Mouse (Mus musculus) MEL (cell line): ENCODE measurements around the gene Dnajc7. TPM values are rescaled to one million over a fixed set of nuclear protein-coding genes. Genes with fewer than 3 reads are reported as not detected.

Experiments
- DNase-seq: peaks from one replicate; pipeline ENCODE4 v3.0.0; 2011; ENCODE audit warnings: low read depth, low spot score
- H3K27ac ChIP-seq: 2 replicates; pipeline ENCODE4 v1.5.1; 2012; ENCODE audit warnings: low read depth, mild to moderate bottlenecking, control low read depth, low read length, moderate library complexity; ENCODE audit not compliant: control insufficient read depth
- H3K27me3 ChIP-seq, 2 experiments: fragments of 150-350 bp in 1 of 2; sonication (generic) in 1 of 2; 2 replicates each; pipeline ENCODE4 v1.6.1; 2012; ENCODE audit warnings: low read length in 2 of 2, mild to moderate bottlenecking in 2 of 2, improper control_type of control experiment in 1 of 2, moderate library complexity in 1 of 2; ENCODE audit not compliant: insufficient read depth in 2 of 2, control insufficient read depth in 1 of 2
- H3K36me3 ChIP-seq, 2 experiments: 2 replicates each; pipeline ENCODE4 v1.6.1; 2012 to 2014; ENCODE audit warnings: low read length in 2 of 2, improper control_type of control experiment in 1 of 2, inconsistent platforms in 1 of 2, mild to moderate bottlenecking in 1 of 2; ENCODE audit not compliant: insufficient read depth in 2 of 2, control insufficient read depth in 1 of 2
- H3K4me1 ChIP-seq, 2 experiments: fragments of 150-350 bp in 1 of 2; sonication (generic) in 1 of 2; 2 replicates each; pipeline ENCODE4 v1.6.1; 2012; ENCODE audit warnings: low read length in 2 of 2, improper control_type of control experiment in 1 of 2, mild to moderate bottlenecking in 1 of 2; ENCODE audit not compliant: insufficient read depth in 2 of 2, control insufficient read depth in 1 of 2
- H3K4me3 ChIP-seq, 2 experiments: fragments of 150-350 bp in 1 of 2; sonication (generic) in 1 of 2; 2 replicates each; pipeline ENCODE4 v1.5.1; 2012; ENCODE audit warnings: low read depth in 2 of 2, low read length in 2 of 2, mild to moderate bottlenecking in 2 of 2, moderate library complexity in 2 of 2, control low read depth in 1 of 2, improper control_type of control experiment in 1 of 2; ENCODE audit not compliant: control insufficient read depth in 1 of 2, insufficient read depth in 1 of 2
- H3K79me2 ChIP-seq: 2 replicates; pipeline ENCODE4 v1.6.1; 2012; ENCODE audit warnings: mild to moderate bottlenecking, low read length, moderate library complexity; ENCODE audit not compliant: control insufficient read depth, poor library complexity, insufficient read depth
- H3K9ac ChIP-seq: 2 replicates; pipeline ENCODE4 v1.6.1; 2012; ENCODE audit warnings: low read depth, mild to moderate bottlenecking, control low read depth, low read length, moderate library complexity; ENCODE audit not compliant: control insufficient read depth, poor library complexity, severe bottlenecking
- H3K9me3 ChIP-seq: fragments of 150-350 bp; sonication (generic); replicated peaks from 2 replicates; pipeline ENCODE4 v1.6.1; 2012; ENCODE audit warnings: mild to moderate bottlenecking, low read length, improper control_type of control experiment, moderate library complexity; ENCODE audit not compliant: insufficient read depth
- ELF1 ChIP-seq: IDR thresholded peaks from 2 replicates; pipeline ENCODE4 v1.6.1; 2014; ENCODE audit warnings: low read depth, mild to moderate bottlenecking, inconsistent platforms, low read length, improper control_type of control experiment, moderate library complexity
- ETS1 ChIP-seq: IDR thresholded peaks from 2 replicates; pipeline ENCODE4 v1.6.1; 2012; ENCODE audit warnings: low read depth, mild to moderate bottlenecking, inconsistent platforms, low read length, improper control_type of control experiment, moderate library complexity
- GABPA ChIP-seq: IDR thresholded peaks from 2 replicates; pipeline ENCODE4 v1.6.1; 2012; ENCODE audit warnings: low read depth, mild to moderate bottlenecking, inconsistent platforms, low read length, improper control_type of control experiment, moderate library complexity
- GATA1 ChIP-seq: IDR thresholded peaks from 2 replicates; pipeline ENCODE4 v1.6.1; 2011; ENCODE audit warnings: low read depth, low read length, improper control_type of control experiment
- HCFC1 ChIP-seq: IDR thresholded peaks from 2 replicates; pipeline ENCODE4 v1.6.1; 2012; ENCODE audit warnings: low read depth, mild to moderate bottlenecking, inconsistent platforms, low read length, improper control_type of control experiment, moderate library complexity
- JUND ChIP-seq: IDR thresholded peaks from 2 replicates; pipeline ENCODE4 v1.6.1; 2011; ENCODE audit warnings: low read depth, mild to moderate bottlenecking, improper control_type of control experiment, low read length
- MAX ChIP-seq: IDR thresholded peaks from 2 replicates; pipeline ENCODE4 v1.6.1; 2011; ENCODE audit warnings: low read length, improper control_type of control experiment
- MAZ ChIP-seq: IDR thresholded peaks from 2 replicates; pipeline ENCODE4 v1.6.1; 2012; ENCODE audit warnings: low read depth, mild to moderate bottlenecking, inconsistent platforms, low read length, improper control_type of control experiment
- MEF2A ChIP-seq: IDR thresholded peaks from 2 replicates; pipeline ENCODE4 v1.6.1; 2014; ENCODE audit warnings: low read depth, mild to moderate bottlenecking, inconsistent platforms, low read length, improper control_type of control experiment; ENCODE audit not compliant: poor library complexity, insufficient replicate concordance, severe bottlenecking; ENCODE audit errors: extremely low read depth
- MXI1 ChIP-seq: IDR thresholded peaks from 2 replicates; pipeline ENCODE4 v1.6.1; 2011; ENCODE audit warnings: mild to moderate bottlenecking, low read depth, low read length, improper control_type of control experiment
- NELFE ChIP-seq: IDR thresholded peaks from 2 replicates; pipeline ENCODE4 v1.6.1; 2011; ENCODE audit warnings: low read depth, low read length, improper control_type of control experiment
- NRF1 ChIP-seq: IDR thresholded peaks from 2 replicates; pipeline ENCODE4 v1.6.1; 2014; ENCODE audit warnings: low read depth, mild to moderate bottlenecking, inconsistent platforms, low read length, improper control_type of control experiment, moderate library complexity; ENCODE audit not compliant: poor library complexity, insufficient read depth, severe bottlenecking
- RAD21 ChIP-seq: IDR thresholded peaks from 2 replicates; pipeline ENCODE4 v1.6.1; 2011; ENCODE audit warnings: mild to moderate bottlenecking, low read depth, low read length, improper control_type of control experiment
- SIN3A ChIP-seq: IDR thresholded peaks from 2 replicates; pipeline ENCODE4 v1.6.1; 2012; ENCODE audit warnings: low read length, improper control_type of control experiment, inconsistent platforms
- TAL1 ChIP-seq: IDR thresholded peaks from 2 replicates; pipeline ENCODE4 v1.6.1; 2012; ENCODE audit warnings: mild to moderate bottlenecking, inconsistent platforms, low read length, moderate library complexity, mixed read lengths
- ZKSCAN1 ChIP-seq: IDR thresholded peaks from 2 replicates; pipeline ENCODE4 v1.6.1; 2012; ENCODE audit warnings: low read depth, mild to moderate bottlenecking, inconsistent platforms, low read length, improper control_type of control experiment, moderate library complexity
- polyA plus RNA-seq, 2 experiments: library from polyadenylated mRNA; stranded (reverse) in 1 of 2; unstranded in 1 of 2; fragments of >175 nt in 1 of 2; fragments of >200 nt in 1 of 2; gene quantifications; 2 replicates each; pipeline versions ENCODE4 v1.2.1 to v1.2.4; 2012; ENCODE audit warnings: low replicate concordance in 2 of 2, low read depth in 1 of 2; ENCODE audit not compliant: insufficient read length in 2 of 2, insufficient read depth in 1 of 2, missing spikeins in 1 of 2
- total RNA-seq: library from RNA; depleted of rRNA; stranded (reverse); fragments of 300-350 nt; gene quantifications from 2 replicates; pipeline ENCODE4 v1.2.3, GENCODE M21; 2012

The Dnajc7 gene
- total and polyA plus RNA-seq, 3 experiments, result 230 to 452 (median 346) TPM

- Histone ChIP-seq H3K79me2 (peaks cover 8% of the 10 kb centered on the region), H3K27me3 (no peaks in the 10 kb centered on the region), H3K4me1 (peaks cover 11 to 13% of the 10 kb centered on the region in 2 experiments), H3K4me3 (no peak overlapping the region), H3K27ac (no peak overlapping the region), H3K9ac (no peak overlapping the region), H3K36me3 (peaks cover 20 to 59% of the 10 kb centered on the region in 2 experiments), H3K9me3 (no peaks in the 10 kb centered on the region)
- no peak for DNase-seq
- no peak for TF ChIP-seq NELFE
- no peak for TF ChIP-seq ZKSCAN1
- no peak for TF ChIP-seq MXI1
- TF ChIP-seq HCFC1, result no peak
- TF ChIP-seq SIN3A, result no peak
- TF ChIP-seq MAZ, result no peak
- TF ChIP-seq GABPA, result no peak
- no peak for TF ChIP-seq NRF1
- no peak for TF ChIP-seq GATA1
- no peak for TF ChIP-seq TAL1
- TF ChIP-seq ELF1, result no peak
- TF ChIP-seq JUND, result no peak
- no peak for TF ChIP-seq RAD21
- TF ChIP-seq ETS1, result no peak
- TF ChIP-seq MEF2A, result no peak
Measured at GRCm38 (mm10) chr11:100598074-100598473, 21.9 kb downstream of the Dnajc7 start.

GRCm38 (mm10) chr11:100595533-100595932 is 24.4 kb downstream of the Dnajc7 start:
- H3K9ac ChIP-seq, result no peak overlapping the region
- H3K79me2 ChIP-seq, result no peaks in the 10 kb centered on the region
- H3K27me3 ChIP-seq, result no peaks in the 10 kb centered on the region
- no peak for DNase-seq
- no peaks in the 10 kb centered on the region for H3K4me1 ChIP-seq
- TF ChIP-seq RAD21 (no peak), MAX (no peak), ETS1 (no peak)
- TF ChIP-seq, all 39 proteins: peak for 0
- H3K27ac ChIP-seq, result no peak overlapping the region
- peaks cover 0 to 63% of the 10 kb centered on the region in 2 experiments; a peak in 2 of 4 replicates for H3K36me3 ChIP-seq
- no peak overlapping the region for H3K4me3 ChIP-seq
- no peaks in the 10 kb centered on the region for H3K9me3 ChIP-seq
